Mouse (Mus musculus) liver, embryonic 14.5 days (tissue): ENCODE data around the gene Prim2. TPM values are rescaled to one million over a fixed set of nuclear protein-coding genes. Genes with fewer than 3 reads are reported as not detected.

Source experiments
- ATAC-seq: fragments of 200-750 bp; cut with Nextera tagmentation; 2 replicates; pipeline ENCODE4 v1.8.0; 2017; ENCODE audit warnings: moderate number of reproducible peaks, mild to moderate bottlenecking, moderate library complexity; ENCODE audit not compliant: insufficient read depth
- DNase-seq, 3 experiments: peaks; one replicate each; pipeline ENCODE4 v3.0.0-alpha.2; 2012 to 2013; ENCODE audit warnings: low read depth in 3 of 3, low spot score in 3 of 3
- H3K27ac ChIP-seq: fragments of 300-500 bp; sonication (generic); 2 replicates; pipeline ENCODE4 v1.5.1; 2014; ENCODE audit warnings: moderate library complexity, mild to moderate bottlenecking, control low read depth, inconsistent platforms
- H3K27me3 ChIP-seq: fragments of 300-500 bp; sonication (generic); 2 replicates; pipeline ENCODE4 v1.6.1; 2014; ENCODE audit warnings: mild to moderate bottlenecking, low read length, moderate library complexity; ENCODE audit not compliant: control insufficient read depth, insufficient read depth
- H3K36me3 ChIP-seq: fragments of 300-500 bp; sonication (generic); replicated peaks from 2 replicates; pipeline ENCODE4 v1.6.1; 2014; ENCODE audit warnings: low read depth; ENCODE audit not compliant: control insufficient read depth, insufficient read depth
- H3K4me1 ChIP-seq, 2 experiments: fragments of 200-500 bp in 1 of 2; fragments of 300-500 bp in 1 of 2; sonication (generic) in 1 of 2; replicated peaks; 2 replicates each; pipeline ENCODE4 v1.6.1; 2012 to 2014; ENCODE audit warnings: antibody characterized with exemption in 1 of 2, inconsistent platforms in 1 of 2, low read length in 1 of 2; ENCODE audit not compliant: control insufficient read depth in 2 of 2, insufficient read depth in 2 of 2
- H3K4me2 ChIP-seq: fragments of 300-500 bp; sonication (generic); 2 replicates; pipeline ENCODE4 v1.6.1; 2014; ENCODE audit warnings: low read depth, mild to moderate bottlenecking, control low read depth, moderate library complexity
- H3K4me3 ChIP-seq, 2 experiments: fragments of 200-500 bp in 1 of 2; fragments of 300-500 bp in 1 of 2; sonication (generic) in 1 of 2; 2 replicates each; pipeline ENCODE4 v1.5.1; 2012 to 2014; ENCODE audit warnings: low read depth in 2 of 2, low read length in 2 of 2, mild to moderate bottlenecking in 2 of 2, control low read depth in 1 of 2, inconsistent platforms in 1 of 2, moderate library complexity in 1 of 2; ENCODE audit not compliant: insufficient read depth in 1 of 2
- H3K9ac ChIP-seq: fragments of 300-500 bp; sonication (generic); replicated peaks from 2 replicates; pipeline ENCODE4 v1.6.1; 2014; ENCODE audit warnings: mild to moderate bottlenecking, control low read depth, moderate library complexity
- H3K9me3 ChIP-seq: fragments of 300-500 bp; sonication (generic); 2 replicates; pipeline ENCODE4 v1.6.1; 2016; ENCODE audit warnings: low read length, mixed read lengths; ENCODE audit not compliant: control insufficient read depth
- CTCF ChIP-seq: IDR thresholded peaks from 2 replicates; pipeline ENCODE4 v1.5.1; 2016; ENCODE audit warnings: antibody characterized with exemption, low read depth, control low read depth
- EP300 ChIP-seq: IDR thresholded peaks from 2 replicates; pipeline ENCODE4 v1.6.1; 2016; ENCODE audit warnings: antibody characterized with exemption, low read depth
- WGBS: fragments of 180-500 bp; shearing (Covaris S2); extraction: QIAGEN DNeasy Blood & Tissue Kit; methylation state at CpG from one replicate; pipeline ENCODE4 v1.1.7; 2014; ENCODE audit not compliant: insufficient replicate concordance; 5-methylcytosine and 5-hydroxymethylcytosine counted together
- polyA plus RNA-seq, 2 experiments: library from polyadenylated mRNA; depleted of rRNA in 1 of 2; stranded (reverse) in 1 of 2; unstranded in 1 of 2; fragments of >200 nt; fragmentation: Nextera tagmentation in 1 of 2; extraction: Ambion mirVana in 1 of 2; gene quantifications; 2 replicates each; pipeline versions ENCODE4 v1.2.1 to v1.2.3; 2012 to 2014

Prim2 gene
- polyA plus RNA-seq, 2 experiments: 34.1 to 38.1 TPM

DNA sequence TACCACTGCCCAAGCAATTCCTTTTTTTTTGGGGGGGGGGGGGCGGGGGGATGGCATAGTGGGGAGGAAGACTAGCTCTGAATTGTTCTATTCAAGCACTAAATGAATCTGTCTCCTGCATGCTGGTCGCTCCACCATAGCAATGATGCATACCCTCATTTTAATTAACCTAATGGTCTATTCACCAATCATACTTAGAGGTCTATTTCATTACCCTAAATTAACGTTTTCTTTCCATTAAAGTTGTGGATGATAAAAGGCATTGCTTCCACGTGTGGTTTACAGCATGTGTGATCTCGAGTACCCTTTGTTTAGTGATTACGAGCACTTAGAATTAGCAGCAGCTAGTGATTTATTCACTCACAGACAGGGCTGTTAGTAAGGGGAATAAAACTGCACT lies 81.0 kb downstream of the Prim2 start:
- Histone ChIP-seq H3K27me3 (no peaks in the 10 kb centered on the region), H3K36me3 (no peaks in the 10 kb centered on the region; the same call in 1 of the 2 replicates), H3K9ac (no peak overlapping the region), H3K4me1 (no peaks in the 10 kb centered on the region; a peak in 1 of 4 replicates), H3K9me3 (no peaks in the 10 kb centered on the region), H3K4me3 (no peak overlapping the region), H3K27ac (no peak overlapping the region), H3K4me2 (no peak overlapping the region)
- ATAC-seq: no peak
- DNase-seq: no peak
- TF ChIP-seq EP300: no peak
- TF ChIP-seq CTCF: no peak
- WGBS: 61% methylated on average over 6 of the region's 6 CpGs

DNA sequence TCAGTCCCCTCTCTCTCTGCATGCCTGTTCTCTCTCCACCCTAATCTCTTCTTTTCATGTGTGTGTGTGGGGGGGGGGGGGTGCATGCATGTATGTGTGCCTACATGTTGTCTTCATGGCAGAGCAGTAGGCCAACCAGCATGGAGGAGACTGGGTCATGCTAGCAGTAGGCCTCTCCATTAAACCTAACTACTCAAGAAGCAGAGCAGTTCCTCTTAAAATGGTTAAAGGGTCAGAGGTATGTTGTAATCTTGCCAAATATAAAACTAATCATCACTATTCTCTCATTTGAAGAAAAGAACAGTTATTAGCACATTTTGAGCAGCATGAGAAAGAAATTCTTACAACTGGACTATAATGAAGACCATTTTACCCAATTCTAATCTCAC lies 85.0 kb downstream of the Prim2 start:
- Histone ChIP-seq H3K4me2 (no peak overlapping the region), H3K9ac (no peak overlapping the region)
- no peak for ATAC-seq

DNA sequence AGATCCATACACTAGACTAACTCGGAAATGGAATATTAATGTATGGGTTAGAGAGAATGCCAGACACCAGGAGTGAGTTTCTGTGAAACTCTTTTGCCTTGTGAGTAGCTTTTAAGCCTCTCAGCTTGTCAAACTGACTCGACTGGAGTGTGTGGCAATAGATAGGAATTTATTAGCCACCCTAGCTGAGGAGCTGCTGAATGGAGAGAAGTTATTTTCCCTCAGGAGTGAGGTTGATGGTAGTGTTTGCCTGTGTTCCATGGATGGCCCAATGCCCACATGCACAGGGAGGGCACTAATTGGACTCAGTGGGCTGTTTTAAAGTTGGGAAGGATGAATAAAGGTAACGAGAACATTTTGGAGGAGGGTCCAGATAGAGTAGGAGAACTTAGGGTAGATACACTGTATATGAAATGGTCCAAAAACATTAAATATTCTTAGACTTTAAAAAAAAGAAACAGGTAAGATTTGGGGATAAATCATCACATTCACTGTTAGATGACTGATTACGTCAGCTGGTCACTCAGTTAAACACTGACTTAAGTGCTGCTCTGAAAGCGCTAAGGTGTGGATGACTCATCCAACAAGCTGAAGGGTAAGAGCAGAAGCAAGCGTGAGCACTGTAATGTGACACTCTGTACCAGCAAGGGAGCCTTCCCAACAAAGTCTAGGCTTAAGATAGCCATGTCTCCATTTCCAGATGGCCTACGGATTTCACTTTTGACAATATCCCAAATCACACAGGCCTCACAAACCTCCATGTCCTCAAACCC lies 85.6 kb downstream of the Prim2 start:
- ATAC-seq: no peak
- 84% methylated on average over 7 of the region's 7 CpGs for WGBS
- H3K9ac ChIP-seq: no peak overlapping the region

More for the DNA sequence above, 85.0 kb downstream of the Prim2 start:
- Histone ChIP-seq H3K27me3 (no peaks in the 10 kb centered on the region), H3K4me3 (no peak overlapping the region), H3K4me1 (no peaks in the 10 kb centered on the region; a peak in 1 of 4 replicates), H3K36me3 (no peaks in the 10 kb centered on the region), H3K9me3 (no peaks in the 10 kb centered on the region), H3K27ac (no peak overlapping the region)
- DNase-seq: no peak
- TF ChIP-seq EP300 (no peak), CTCF (no peak)

DNA sequence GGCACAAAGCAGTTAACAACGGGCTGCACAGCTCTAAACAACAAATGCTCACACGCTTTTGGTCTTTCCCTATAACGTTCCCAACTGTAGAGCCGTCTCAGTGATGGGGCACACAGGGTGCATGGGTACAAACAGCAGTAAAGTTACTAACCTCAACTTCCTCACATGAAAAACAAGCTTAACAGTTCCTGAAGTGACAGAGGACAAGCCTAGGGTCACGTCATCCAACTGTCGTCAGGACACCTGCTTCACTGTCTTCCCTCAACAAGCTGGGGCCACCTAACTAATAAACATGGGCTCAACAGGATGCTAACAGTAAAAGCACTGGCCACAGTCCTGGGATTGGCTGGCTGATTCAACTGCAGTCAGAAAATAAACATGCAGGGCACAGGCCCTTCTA lies 91.0 kb downstream of the Prim2 start:
- Histone ChIP-seq H3K27ac (peak overlapping the region; percentile 3; the same call in 1 of the 2 replicates), H3K4me2 (no peak overlapping the region), H3K4me3 (no peak overlapping the region), H3K9me3 (no peaks in the 10 kb centered on the region), H3K36me3 (no peaks in the 10 kb centered on the region), H3K27me3 (no peaks in the 10 kb centered on the region), H3K4me1 (peaks cover 17 to 19% of the 10 kb centered on the region in 2 experiments), H3K9ac (no peak overlapping the region)
- DNase-seq (no peak), ATAC-seq (no peak)
- TF ChIP-seq CTCF (no peak), EP300 (no peak)
- WGBS: 39% methylated on average over 6 of the region's 6 CpGs

More for the DNA sequence above, 85.6 kb downstream of the Prim2 start:
- Histone ChIP-seq H3K27me3 (no peaks in the 10 kb centered on the region), H3K36me3 (no peaks in the 10 kb centered on the region), H3K4me2 (no peak overlapping the region), H3K4me1 (no peaks in the 10 kb centered on the region; a peak in 1 of 4 replicates), H3K27ac (no peak overlapping the region), H3K4me3 (no peak overlapping the region), H3K9me3 (no peaks in the 10 kb centered on the region)
- DNase-seq: no peak
- TF ChIP-seq CTCF: no peak
- no peak for TF ChIP-seq EP300

DNA sequence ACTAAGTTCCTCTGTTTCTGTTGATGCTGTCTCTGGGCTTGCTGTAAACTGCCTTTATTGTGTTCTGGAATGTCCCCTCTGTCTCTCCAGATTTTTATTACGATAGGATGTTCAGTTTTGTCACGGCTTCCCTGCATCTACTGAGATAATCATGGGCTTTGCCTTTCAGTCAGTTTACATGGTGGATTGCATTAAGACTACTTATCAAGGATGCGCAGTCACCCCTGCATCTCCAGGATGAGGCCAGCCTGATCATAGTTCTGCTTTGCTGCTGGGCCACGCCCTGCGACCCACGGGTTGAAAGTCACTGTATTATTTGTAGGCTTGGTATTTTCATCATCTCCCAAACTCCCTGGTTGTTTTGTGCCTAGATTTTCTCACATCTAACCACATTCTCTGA lies 95.1 kb downstream of the Prim2 start:
- H3K9me3 ChIP-seq: no peaks in the 10 kb centered on the region
- DNase-seq (peak; percentile 86 to 89 (median 86)), ATAC-seq (peak; percentile 99)
- H3K4me2 ChIP-seq: peak overlapping the region; percentile 79
- H3K9ac ChIP-seq: peak overlapping the region; percentile 56
- no peaks in the 10 kb centered on the region for H3K27me3 ChIP-seq
- H3K27ac ChIP-seq: peak overlapping the region; percentile 91
- peak; percentile 98 for TF ChIP-seq EP300
- TF ChIP-seq CTCF: no peak
- H3K4me3 ChIP-seq: peak overlapping the region in 1 of 2 experiments; percentile 29; a peak in 1 of 4 replicates
- peaks cover 34 to 35% of the 10 kb centered on the region in 2 experiments for H3K4me1 ChIP-seq
- no peaks in the 10 kb centered on the region for H3K36me3 ChIP-seq
- 16% methylated on average over 6 of the region's 6 CpGs for WGBS
